Mouse (Mus musculus) ovary, adult 10 weeks (tissue): ENCODE data around the gene Vmn1r64. TPM values are rescaled to one million over a fixed set of nuclear protein-coding genes. Genes with fewer than 3 reads are reported as not detected.

ENCODE experiments used
- polyA plus RNA-seq: library from polyadenylated mRNA; stranded (reverse); fragments of 350-450 nt; fragmentation: Illumina TruSeq; extraction: RNeasy Lipid Tissue Mini Kit (QIAGEN cat#74804); gene quantifications from one replicate; pipeline ENCODE4 v1.2.3, GENCODE M21; 2014

Vmn1r64 gene
- polyA plus RNA-seq: not detected

DNA sequence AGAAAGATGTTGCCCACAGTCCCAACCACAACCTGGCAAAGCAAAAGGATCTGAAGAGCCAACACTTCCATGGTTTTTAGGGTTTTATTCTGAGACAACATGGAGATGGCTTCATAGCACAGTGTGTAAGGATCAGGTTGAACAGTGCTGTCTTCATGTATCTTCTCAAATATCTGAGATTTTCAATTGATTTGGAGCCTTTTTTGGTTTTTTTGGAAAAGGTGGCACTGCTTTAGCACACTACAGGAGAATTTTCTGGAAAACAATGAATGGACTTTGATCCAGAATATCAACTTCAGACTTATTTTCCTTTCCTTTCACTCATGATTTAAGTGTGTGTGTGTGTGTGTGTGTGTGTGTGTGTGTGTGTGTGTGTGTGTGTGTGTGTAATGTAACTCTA, at the start of gene Vmn1r64:
Gene Vmn1r64 (minus strand): TSS at position 101 of the 400 bp plus-strand sequence.

Other genes with a start within 250 kb of the Vmn1r64 start
- gene Vmn1r62, start 210.9 kb downstream of the Vmn1r64 start, polyA plus RNA-seq: not detected
- gene Vmn1r63, start 79.1 kb downstream of the Vmn1r64 start, polyA plus RNA-seq: not detected
- gene Vmn1r65, start 126.5 kb upstream of the Vmn1r64 start, polyA plus RNA-seq: not detected
- 2.6 TPM for gene Nlrp4c, start 160.6 kb upstream of the Vmn1r64 start, polyA plus RNA-seq